Mouse (Mus musculus) E14TG2a.4 (cell line): Measurements from ENCODE around the gene Riox1.

ENCODE experiments used
- CTCF ChIP-seq: conservative IDR thresholded peaks from 2 replicates; pipeline ENCODE4 v1.5.1; 2014; ENCODE audit warnings: low read length
- NANOG ChIP-seq: IDR thresholded peaks from 2 replicates; pipeline ENCODE4 v1.6.1; 2014; ENCODE audit warnings: borderline replicate concordance, low read length, mixed read lengths
- POU5F1 ChIP-seq: IDR thresholded peaks from 2 replicates; pipeline ENCODE4 v1.6.1; 2014; ENCODE audit warnings: low read length, borderline replicate concordance

GRCm38 (mm10) chr12:83939332-83939731, 11.1 kb upstream of the Riox1 start:
- no peak for TF ChIP-seq CTCF
- TF ChIP-seq POU5F1 = no peak
- TF ChIP-seq NANOG = no peak
